Mouse (Mus musculus): Measurements from ENCODE around the gene Elof1.
"Not testable (repeated sequence)": the region's sequence is repeated elsewhere in the genome, so short reads cannot be mapped to it uniquely, and the experiment has no call there.

Elof1 gene

DNA sequence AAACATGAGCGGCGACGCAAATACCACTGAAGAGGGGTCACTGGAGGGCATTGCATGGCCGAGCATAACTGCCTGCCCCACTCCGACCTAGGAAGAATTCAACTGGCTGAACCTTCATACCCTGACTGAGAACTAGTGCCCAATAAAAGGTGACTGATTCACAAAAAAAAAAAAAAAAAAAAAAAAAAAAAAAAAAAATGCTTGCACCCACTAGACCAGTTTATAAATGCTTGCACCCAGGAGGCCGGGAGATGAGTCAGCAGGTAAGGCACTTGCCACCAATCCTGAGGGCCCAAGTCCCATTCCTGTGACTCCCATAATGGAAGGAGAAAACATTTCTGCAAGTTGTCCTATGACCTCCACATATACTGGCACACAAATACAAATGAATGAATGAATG is 24.2 kb downstream of the Elof1 start:
- DNase-seq (ENCODE audit: low spot score): no peak

DNA sequence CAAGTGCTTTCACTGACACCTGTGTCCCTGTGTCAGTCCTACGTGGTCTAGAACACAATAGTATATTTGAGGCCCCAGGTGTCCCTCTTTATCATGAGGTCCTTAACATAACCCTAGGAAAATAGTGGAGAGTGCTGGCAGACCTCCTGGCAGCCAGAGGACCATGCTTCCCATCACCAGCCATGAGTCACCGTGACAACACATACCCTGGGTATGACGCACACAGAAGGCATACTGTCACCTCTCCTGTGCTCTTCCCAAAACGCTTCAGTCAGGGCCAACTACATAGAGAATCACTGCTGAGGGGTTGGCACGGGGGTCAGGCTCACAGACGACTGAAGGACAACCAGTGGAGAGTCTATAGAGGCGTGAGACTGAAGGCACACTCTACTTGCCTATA is 27.0 kb downstream of the Elof1 start:
- DNase-seq (ENCODE audit: low spot score): no peak

DNA sequence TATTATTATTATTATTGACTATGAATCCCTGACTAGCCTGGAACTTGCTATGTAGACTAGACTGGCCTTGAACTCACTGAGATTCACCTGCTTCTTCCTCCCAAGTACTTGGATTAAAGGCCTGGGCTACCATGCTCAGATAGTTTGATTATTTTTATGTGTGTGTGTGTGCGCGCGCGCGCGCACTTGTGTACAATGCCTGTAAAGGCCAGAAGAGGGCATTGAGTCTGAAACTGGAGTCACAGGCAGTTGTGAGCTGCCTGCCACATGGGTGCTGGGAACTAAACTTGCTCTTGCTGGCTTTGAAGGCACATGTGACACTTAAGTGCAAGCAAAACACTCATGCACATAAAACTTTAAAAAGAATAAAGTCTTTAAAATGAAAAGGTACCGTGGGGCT is 27.7 kb downstream of the Elof1 start:
- no peak for DNase-seq (ENCODE audit: low spot score)

DNA sequence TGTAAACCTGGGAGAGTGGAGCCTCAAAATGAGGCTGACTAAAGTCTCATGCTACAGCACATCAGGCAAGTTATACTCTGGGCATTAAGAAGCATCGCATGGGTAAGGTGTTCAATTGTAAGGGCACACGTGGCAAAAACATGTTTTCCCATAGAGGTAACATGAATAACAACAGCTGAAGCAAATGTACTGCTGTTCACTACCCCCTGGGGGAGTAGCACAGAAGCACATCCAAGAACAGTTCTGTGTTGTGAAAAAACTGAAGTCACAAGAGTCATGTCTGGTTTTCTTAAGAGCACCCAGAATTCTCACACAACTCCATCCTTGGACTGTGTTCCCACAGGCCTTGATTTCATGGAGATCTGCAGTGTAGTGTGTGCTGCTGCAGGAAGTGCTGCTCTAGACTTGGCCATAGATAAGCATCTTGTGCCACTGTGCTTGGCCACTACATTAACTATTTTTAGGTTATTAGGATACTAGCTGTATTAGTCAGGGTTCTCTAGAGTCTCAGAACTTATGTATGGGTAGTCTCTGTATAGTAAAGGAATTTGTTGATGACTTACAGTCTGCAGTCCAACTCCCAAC is 29.8 kb downstream of the Elof1 start:
- DNase-seq (ENCODE audit: low spot score): no peak

DNA sequence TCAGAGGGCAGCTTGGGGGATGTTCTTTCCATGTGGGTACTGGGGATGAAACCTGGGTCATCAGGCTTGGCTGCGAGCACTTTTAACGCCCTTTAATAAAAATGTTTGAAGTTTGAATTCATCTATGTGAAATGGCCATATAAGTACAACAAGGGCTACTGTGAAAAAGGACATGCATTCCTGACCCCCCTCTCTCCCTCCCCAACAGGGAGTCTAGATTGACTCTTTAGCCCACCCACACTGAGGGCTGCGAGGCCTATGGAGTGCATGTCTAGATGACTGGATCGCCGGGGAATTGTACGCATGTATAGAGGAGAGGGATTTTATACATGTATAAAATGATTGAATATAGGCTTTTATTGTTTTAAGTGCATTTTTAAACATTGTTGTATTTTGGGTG is 31.0 kb downstream of the Elof1 start:
- no peak for DNase-seq (ENCODE audit: low spot score)

DNA sequence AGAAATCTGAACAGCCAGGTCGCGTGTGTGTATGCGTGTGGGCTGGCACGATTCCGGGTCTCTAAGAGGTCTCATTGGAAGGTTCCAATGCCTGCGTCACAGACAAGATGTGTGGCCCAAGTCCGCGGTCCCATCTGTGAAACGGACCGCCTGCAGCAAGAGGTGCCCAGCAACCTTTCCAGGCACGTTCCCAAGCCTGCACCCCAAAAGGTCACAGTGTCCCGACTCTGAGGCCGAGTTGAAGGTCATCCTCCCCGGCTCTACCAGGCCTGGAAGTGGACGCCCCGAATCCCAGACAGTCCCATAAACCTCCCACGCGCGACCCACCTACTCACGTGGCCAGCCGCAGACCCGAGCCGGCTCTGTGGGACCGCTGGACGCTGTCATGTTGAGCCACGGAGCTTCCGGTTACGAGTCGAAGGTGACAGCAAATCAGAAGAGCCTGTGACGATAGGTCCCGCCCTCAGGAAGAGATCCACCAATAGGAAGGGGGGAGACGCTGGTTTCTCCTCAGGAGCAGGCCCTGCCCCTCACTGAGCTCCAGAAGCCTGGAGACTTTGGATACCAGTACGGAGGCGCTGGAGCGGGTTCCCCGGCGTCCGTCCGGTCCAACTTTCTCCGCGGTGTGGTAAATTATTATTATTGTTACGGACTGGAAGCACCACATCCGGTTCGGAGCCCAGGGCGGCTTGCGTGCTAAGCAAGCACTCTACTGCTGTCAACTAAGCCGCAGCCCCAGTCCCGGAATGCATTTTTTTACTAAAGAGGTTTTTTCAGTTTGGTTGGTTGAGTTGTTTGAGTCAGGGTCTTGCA is 31.7 kb downstream of the Elof1 start, which contains the start of gene Ecsit:
Gene Ecsit (minus strand): TSS at position 417 of the 813 bp plus-strand sequence.
- DNase-seq (ENCODE audit: low spot score): peak; percentile 88

GRCm38 (mm10) chr9:22084667-22085021 is 32.3 kb downstream of the Elof1 start:
- DNase-seq (ENCODE audit: low spot score): no peak

- no peak for DNase-seq (ENCODE audit: low spot score)
Observed at GRCm38 (mm10) chr9:22076223-22076622, 40.7 kb downstream of the Elof1 start.

GRCm38 (mm10) chr9:22075778-22076177 is 41.2 kb downstream of the Elof1 start:
- DNase-seq (ENCODE audit: low spot score): not testable (repeated sequence)

DNA sequence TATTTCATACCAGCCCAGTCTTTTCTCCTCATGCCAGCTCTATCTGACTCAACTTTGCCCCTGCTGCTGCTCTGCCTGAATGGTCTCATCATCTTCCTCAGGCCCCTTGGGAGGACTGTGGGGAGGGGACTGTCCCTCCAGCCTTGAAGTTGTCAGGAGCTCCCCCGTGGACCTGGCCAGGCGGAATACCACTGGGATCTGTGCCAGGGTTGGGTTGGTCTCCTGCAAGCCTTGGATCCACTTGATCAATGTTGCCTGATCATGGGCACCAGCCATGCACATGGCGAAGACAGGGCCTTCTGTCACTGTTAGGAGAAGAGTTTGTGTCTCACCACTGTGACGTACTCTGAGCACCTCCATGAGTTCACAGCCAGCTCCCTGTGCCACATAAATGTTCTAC is 44.7 kb downstream of the Elof1 start:
- no peak for DNase-seq (ENCODE audit: low spot score)

DNA sequence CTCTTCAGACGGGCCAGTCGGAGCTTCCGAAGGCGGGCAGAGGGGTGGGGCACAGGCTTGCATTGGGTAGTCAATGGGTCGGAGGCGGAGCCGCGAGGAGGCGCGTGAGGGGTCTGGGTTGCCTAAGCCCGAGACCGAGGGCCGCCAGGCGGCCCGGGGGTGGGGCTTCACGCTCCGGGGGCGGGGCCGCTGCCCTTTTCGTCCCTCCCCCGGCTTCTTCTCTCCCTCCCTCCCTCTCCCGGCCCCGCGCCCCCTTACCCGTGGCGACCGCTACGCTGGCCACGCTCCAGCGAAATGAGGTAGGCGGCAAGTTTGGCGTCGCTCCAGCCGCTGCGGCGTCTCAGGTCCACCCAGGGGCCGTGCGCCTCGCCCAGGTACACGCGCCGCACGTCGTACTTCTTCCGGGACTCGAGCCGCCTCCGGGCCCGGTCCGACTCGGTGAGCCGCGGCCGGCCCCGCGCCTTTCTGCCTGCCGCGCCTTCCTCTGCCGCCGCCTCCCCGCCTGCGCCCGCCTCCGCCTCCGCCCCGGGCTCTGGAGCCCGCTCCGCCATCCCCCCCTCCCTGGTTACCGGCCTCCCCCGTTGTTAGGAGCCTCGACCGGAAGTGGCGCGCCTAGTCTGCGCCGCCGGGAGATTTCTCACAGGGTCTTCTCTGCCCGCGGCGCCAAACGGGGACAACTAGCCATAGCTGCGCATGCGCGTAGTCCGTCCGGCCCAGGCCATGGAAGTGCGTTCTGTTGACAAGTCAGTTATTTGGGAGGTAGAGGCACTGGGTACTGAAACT is 46.0 kb downstream of the Elof1 start, which contains the start of the genes Gm49318 and Zfp653:
Gene Gm49318 (minus strand): TSS at position 469 of the 783 bp plus-strand sequence.
Gene Zfp653 (minus strand): TSS at position 586 of the 783 bp plus-strand sequence.
- peak; percentile 95 for DNase-seq (ENCODE audit: low spot score)

GRCm38 (mm10) chr9:22069881-22070553 is 47.0 kb downstream of the Elof1 start:
- no peak for DNase-seq (ENCODE audit: low spot score)

DNA sequence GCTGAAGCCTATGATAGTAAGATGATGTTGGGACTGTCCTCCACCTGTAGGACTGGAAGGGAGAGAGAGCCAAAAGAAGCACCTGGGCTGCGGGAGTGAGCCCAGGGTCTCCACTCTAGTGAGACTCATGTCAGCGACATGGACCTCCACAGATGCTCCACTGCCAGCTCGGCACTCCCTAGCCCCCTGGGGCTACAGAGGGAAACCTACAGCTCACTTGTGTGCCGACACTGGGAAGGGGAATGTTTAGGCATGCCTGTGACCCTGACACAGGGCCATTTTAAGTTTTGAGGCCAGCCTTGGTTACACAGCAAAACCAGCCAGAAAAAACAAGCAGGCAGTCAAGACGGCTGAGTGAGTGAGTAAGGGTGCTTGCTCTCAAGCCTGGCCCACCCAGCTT is 49.8 kb downstream of the Elof1 start:
- no peak for DNase-seq (ENCODE audit: low spot score)

- peak; percentile 52 for DNase-seq (ENCODE audit: low spot score)
Observed at GRCm38 (mm10) chr9:22066433-22066832, 50.5 kb downstream of the Elof1 start.

GRCm38 (mm10) chr9:22065642-22066041 is 51.3 kb downstream of the Elof1 start:
- no peak for DNase-seq (ENCODE audit: low spot score)

GRCm38 (mm10) chr9:22064341-22064740 is 52.6 kb downstream of the Elof1 start:
- no peak for DNase-seq (ENCODE audit: low spot score)

All from T-cell, adult 2 months (primary cell).